ENCODE assay signal across 15 mouse cellular contexts in genomic region chr8:128069749-128070148, GRCm38 (mm10).
"Had no signal": no experiment of that assay in that cellular context is flagged by ENCODE, and none has a peak within 500 bp of the region (broad histone marks: within the 10 kb centered on the region; RNA-seq: fewer than 3 reads in every experiment).

No protein-coding gene starts in this region.

- H3K27ac ChIP-seq: kidney, embryonic 15.5 days; limb, embryonic 12.5 days; liver, embryonic 13.5 days; midbrain, embryonic 13.5 days; neural tube, embryonic 15.5 days; stomach, postnatal 0 days had no signal

- H3K4me3 ChIP-seq: kidney, embryonic 15.5 days; limb, embryonic 12.5 days; liver, embryonic 13.5 days; midbrain, embryonic 13.5 days; neural tube, embryonic 15.5 days had no signal

- DNase-seq: kidney, adult 11 months; kidney, postnatal 14 days; layer of hippocampus, postnatal 36 days; liver; liver, embryonic 13.5 days; lung, adult 18-20 months; lung, postnatal 36 days; right cerebral cortex, adult 18-20 months; right cerebral cortex, postnatal 25 days; thymus, postnatal 36 days had no signal

- ATAC-seq: midbrain, embryonic 13.5 days had no signal

- H3K4me1 ChIP-seq: kidney, embryonic 15.5 days; limb, embryonic 12.5 days; liver, embryonic 13.5 days; midbrain, embryonic 13.5 days; neural tube, embryonic 15.5 days had no signal
